Mouse (Mus musculus): ENCODE data around the gene Snrpe. TPM values are rescaled to one million over a fixed set of nuclear protein-coding genes. Genes with fewer than 3 reads are reported as not detected.

Gene Snrpe
- 501 and 514 TPM in 2 replicates for polyA plus RNA-seq (2015; fragmentation: Nextera tagmentation; extraction: Ambion mirVana)

DNA sequence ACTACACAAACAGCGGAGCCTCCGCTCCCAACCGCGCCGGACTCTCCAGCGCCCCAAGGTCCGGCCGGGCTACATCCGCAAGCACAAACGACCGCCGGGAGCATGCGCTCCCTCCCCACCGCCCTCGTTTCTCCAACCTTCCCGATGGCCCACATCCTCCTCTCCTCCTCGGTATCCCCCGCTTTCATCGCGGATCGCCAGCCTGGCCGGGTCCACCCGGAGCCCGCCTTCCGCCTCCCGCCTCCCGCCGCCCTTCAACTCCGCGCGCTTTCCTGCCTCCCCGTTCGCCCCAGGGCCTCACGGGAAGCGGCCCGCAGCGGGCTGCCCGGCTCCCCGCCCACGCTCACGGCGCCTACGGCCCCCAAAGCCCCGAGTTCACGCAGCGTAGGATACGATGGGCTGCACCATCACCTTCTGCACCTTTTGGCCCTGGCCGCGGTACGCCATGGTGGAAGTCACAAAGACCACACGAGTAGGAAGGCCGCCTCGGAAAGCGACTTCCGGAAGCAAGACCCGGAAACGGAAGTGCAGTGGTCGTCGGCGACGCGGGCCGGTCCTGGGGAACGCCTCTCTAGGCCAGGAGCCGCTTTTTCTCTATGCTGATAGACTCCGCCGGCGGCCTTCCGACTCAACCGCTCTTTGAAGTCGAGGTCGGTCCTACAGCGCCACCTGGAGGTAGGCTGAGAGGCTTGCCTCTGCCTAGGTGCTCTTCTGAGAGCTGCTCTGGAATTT is at the start of gene Snrpe:
Snrpe (minus strand) TSS at position 521 of the 732 bp plus-strand sequence.
- Histone ChIP-seq H3K4me1 (replicated peaks) (peaks cover 38% of the 10 kb centered on the region), H3K4me2 (peak within 1 kb of the TSS; percentile 79), H3K9me3 (replicated peaks) (no peaks in the 10 kb centered on the region), H3K4me3 (replicated peaks) (peak within 1 kb of the TSS; percentile 88), H3K27me3 (no peaks in the 10 kb centered on the region), H3K36me3 (peaks cover 38% of the 10 kb centered on the region), H3K27ac (peak within 1 kb of the TSS; percentile 83), H3K9ac (peak within 1 kb of the TSS; percentile 91)
- under 1% methylated on average over 73 of the region's 73 CpGs for WGBS (ENCODE audit: insufficient replicate concordance)
- DNase-seq: peak; percentile 92
- peak; percentile 97 for ATAC-seq (ENCODE audit: low read depth)

DNA sequence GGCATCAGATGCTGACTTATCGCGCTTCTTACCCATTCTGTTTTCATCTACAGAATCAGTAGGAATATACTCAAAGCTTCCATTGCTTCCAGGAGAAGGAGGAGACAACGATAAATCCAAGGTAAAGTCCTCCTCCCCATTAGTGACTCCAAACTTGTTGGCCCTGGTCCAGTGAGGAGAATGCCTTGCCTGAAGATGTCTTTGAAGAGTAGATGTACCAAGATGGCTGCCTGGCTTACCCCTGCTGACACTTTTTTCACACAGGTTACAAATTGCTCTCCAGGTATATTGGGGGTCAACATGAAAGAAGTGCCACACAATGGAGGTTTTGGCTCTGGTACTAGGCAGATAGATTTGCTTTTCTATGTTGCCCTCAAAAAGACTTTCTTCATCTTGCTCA is 48.8 kb upstream of the Snrpe start:
- no peak overlapping the region for H3K27ac ChIP-seq
- peak overlapping the region; percentile 86; the same call in 1 of the 2 replicates for H3K4me2 ChIP-seq
- H3K27me3 ChIP-seq: no peaks in the 10 kb centered on the region
- DNase-seq (no peak), ATAC-seq (ENCODE audit: low read depth) (no peak)
- WGBS (ENCODE audit: insufficient replicate concordance): 97% methylated on average over 3 of the region's 3 CpGs
- H3K9me3 ChIP-seq (replicated peaks): no peaks in the 10 kb centered on the region
- no peak overlapping the region for H3K4me3 ChIP-seq (replicated peaks)
- H3K9ac ChIP-seq: no peak overlapping the region
- H3K36me3 ChIP-seq: peaks cover 42% of the 10 kb centered on the region
- peaks cover 48% of the 10 kb centered on the region for H3K4me1 ChIP-seq (replicated peaks)

DNA sequence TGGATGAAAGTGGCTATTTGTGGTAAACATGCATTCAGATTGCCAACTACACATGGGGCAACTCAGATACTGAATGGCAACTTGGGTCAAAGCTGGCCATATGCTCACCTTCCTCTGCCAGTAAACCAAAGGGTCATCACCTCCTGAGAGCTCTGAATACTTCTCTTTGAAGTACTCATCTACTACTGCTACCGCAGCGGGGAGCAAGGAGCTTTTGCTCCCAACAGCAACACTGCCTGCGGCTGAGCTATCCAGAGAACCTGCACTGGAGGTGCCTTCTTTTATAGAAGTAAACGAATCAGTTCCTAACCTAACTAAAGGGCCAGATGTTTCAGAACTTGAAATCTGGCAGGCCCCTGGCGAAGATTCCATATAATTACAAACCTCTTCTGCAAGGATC is 46.7 kb upstream of the Snrpe start:
- peaks cover 49% of the 10 kb centered on the region for H3K36me3 ChIP-seq
- ATAC-seq (ENCODE audit: low read depth): no peak
- H3K4me3 ChIP-seq (replicated peaks): no peak overlapping the region
- DNase-seq: no peak
- 82% methylated on average over 5 of the region's 5 CpGs for WGBS (ENCODE audit: insufficient replicate concordance)
- no peaks in the 10 kb centered on the region for H3K27me3 ChIP-seq
- H3K9me3 ChIP-seq (replicated peaks): no peaks in the 10 kb centered on the region
- peaks cover 50% of the 10 kb centered on the region for H3K4me1 ChIP-seq (replicated peaks)
- no peak overlapping the region for H3K9ac ChIP-seq
- no peak overlapping the region for H3K27ac ChIP-seq
- H3K4me2 ChIP-seq: no peak overlapping the region

DNA sequence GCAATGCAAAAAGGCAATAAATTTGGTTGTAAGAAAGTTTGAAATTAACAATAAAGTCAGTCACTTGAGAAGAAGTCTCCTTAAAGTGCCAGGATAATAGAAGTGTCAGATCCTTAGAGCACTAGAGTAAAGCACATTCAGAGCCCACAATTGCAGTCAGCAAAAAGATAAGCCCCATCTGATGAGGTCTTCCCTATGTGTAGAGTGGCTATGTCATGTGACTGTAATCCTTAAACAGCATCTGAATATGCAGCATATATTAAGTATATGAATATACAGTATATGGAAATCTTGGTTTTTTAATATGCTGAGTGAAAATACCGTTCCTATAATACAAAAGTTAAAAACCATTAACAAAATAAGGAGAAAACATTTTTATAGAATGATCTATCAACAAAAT is 42.9 kb upstream of the Snrpe start:
- no peak for DNase-seq
- H3K36me3 ChIP-seq: peaks cover 49% of the 10 kb centered on the region
- no peak overlapping the region for H3K9ac ChIP-seq

DNA sequence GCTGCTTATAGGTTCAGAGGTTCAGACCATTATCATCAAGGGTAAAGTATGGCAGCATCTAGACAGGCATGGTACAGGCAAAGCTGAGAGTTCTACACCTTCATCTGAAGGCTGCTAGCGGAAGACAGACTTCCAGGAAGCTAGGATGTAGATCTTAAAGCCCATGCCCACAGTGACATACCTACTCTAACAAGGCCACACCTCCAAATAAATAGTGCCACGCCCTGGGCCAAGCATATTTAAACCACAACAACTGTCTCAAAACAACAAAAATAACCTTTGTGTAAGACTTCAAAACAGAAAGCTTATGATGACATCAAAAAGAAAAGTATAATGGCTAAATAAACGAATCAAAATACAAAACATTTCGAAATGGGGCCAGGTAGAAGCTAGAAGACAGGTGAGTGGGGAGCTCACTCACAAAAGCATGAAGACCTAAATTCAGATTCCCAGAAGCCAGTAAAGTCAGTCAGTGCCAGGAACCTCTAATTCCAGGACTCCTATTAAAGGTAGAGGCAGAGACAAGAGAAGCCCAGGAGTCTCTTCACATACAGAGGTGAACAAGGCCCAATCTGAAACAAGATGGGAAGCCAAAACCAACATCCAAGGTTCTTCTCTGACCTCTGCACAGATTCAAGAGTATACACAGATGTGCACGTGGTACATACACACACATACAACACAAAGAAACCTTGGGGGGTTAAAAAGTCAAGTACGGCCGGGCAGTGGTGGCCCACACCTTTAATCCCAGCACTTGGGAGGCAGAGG is 40.4 kb upstream of the Snrpe start:
- Histone ChIP-seq H3K4me3 (replicated peaks) (no peak overlapping the region), H3K9me3 (replicated peaks) (no peaks in the 10 kb centered on the region), H3K4me1 (replicated peaks) (peaks cover 16% of the 10 kb centered on the region), H3K9ac (no peak overlapping the region), H3K27me3 (no peaks in the 10 kb centered on the region), H3K36me3 (peaks cover 51% of the 10 kb centered on the region), H3K27ac (peak overlapping the region; percentile 9; the same call in 1 of the 2 replicates), H3K4me2 (no peak overlapping the region)
- no peak for ATAC-seq (ENCODE audit: low read depth)
- no peak for DNase-seq
- WGBS (ENCODE audit: insufficient replicate concordance): 80% methylated on average over 7 of the region's 7 CpGs

More for the DNA sequence above, 42.9 kb upstream of the Snrpe start:
- H3K27ac ChIP-seq: no peak overlapping the region
- ATAC-seq (ENCODE audit: low read depth): no peak
- peaks cover 33% of the 10 kb centered on the region for H3K4me1 ChIP-seq (replicated peaks)
- H3K27me3 ChIP-seq: no peaks in the 10 kb centered on the region
- H3K4me2 ChIP-seq: no peak overlapping the region
- 92% methylated on average over 1 of the region's 1 CpGs for WGBS (ENCODE audit: insufficient replicate concordance)
- H3K9me3 ChIP-seq (replicated peaks): no peaks in the 10 kb centered on the region
- H3K4me3 ChIP-seq (replicated peaks): no peak overlapping the region

DNA sequence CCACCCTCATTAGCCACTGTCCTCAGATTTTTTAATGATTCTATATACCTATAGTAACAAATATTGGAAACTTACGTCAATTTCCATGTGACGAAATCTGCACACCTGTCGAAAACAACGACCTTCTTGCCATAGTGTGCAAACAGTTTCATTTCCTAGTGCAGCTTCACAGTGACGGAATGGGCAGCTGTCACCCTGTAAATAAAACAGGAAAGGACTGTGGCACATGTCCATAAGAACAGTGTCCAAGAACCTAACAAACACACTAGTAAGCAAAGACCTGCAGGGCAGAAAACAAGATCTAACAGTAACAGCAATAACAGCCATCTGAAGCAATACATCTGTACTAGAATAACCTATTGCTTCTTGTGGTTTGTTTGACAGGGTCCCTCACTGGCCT is 35.6 kb upstream of the Snrpe start:
- DNase-seq: no peak
- 87% methylated on average over 5 of the region's 5 CpGs for WGBS (ENCODE audit: insufficient replicate concordance)
- Histone ChIP-seq H3K4me1 (replicated peaks) (peaks cover 8% of the 10 kb centered on the region), H3K4me3 (replicated peaks) (no peak overlapping the region), H3K4me2 (no peak overlapping the region), H3K9ac (no peak overlapping the region), H3K27me3 (no peaks in the 10 kb centered on the region), H3K9me3 (replicated peaks) (no peaks in the 10 kb centered on the region), H3K27ac (no peak overlapping the region), H3K36me3 (peaks cover 76% of the 10 kb centered on the region)
- no peak for ATAC-seq (ENCODE audit: low read depth)

DNA sequence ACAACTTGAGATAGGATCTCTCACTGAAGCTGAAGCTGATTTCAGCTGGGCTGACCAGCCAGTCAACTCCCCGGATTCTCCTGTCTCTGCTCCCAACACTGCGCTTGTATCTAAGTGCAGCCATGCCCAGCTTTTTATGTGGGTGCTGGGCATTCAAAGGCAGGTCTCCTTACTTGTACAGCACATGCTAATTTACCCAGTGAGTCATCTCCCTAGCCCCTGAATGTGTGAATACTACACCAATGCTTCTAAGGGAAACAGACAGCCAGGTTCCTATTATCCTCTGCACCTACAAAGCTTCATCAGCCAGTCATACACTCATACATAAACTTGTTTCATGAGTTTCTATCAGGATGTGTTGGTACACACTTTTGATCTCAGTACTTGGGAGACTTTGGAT is 31.1 kb upstream of the Snrpe start:
- WGBS (ENCODE audit: insufficient replicate concordance): 89% methylated on average over 2 of the region's 2 CpGs
- no peak for DNase-seq
- no peak overlapping the region for H3K27ac ChIP-seq
- no peak for ATAC-seq (ENCODE audit: low read depth)
- no peak overlapping the region for H3K9ac ChIP-seq
- no peaks in the 10 kb centered on the region for H3K27me3 ChIP-seq
- H3K36me3 ChIP-seq: peaks cover 98% of the 10 kb centered on the region
- H3K4me2 ChIP-seq: no peak overlapping the region
- no peaks in the 10 kb centered on the region for H3K4me1 ChIP-seq (replicated peaks)
- no peak overlapping the region for H3K4me3 ChIP-seq (replicated peaks)
- no peaks in the 10 kb centered on the region for H3K9me3 ChIP-seq (replicated peaks)

DNA sequence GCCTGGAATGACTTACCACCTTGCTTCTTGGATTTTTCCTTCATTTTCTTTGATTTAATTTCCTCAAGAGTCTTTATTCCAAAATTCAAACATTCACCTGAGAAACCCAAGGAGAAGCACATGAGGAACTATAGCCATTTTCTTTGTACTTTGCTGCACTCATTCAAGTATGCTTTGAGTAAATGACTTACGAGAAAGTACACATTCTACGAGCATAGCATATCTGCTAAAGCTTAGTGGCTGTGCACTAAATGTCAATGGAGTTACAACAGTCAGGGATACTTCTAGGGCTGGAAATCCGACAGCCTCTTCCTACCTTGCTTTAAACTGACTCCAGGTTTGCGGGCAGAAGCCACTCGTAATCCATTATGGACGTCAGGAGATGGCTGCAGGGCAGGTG is 28.4 kb upstream of the Snrpe start:
- no peaks in the 10 kb centered on the region for H3K4me1 ChIP-seq (replicated peaks)
- peaks cover 96% of the 10 kb centered on the region for H3K36me3 ChIP-seq
- ATAC-seq (ENCODE audit: low read depth) (no peak), DNase-seq (no peak)
- 86% methylated on average over 6 of the region's 6 CpGs for WGBS (ENCODE audit: insufficient replicate concordance)
- no peaks in the 10 kb centered on the region for H3K9me3 ChIP-seq (replicated peaks)
- no peak overlapping the region for H3K4me3 ChIP-seq (replicated peaks)
- H3K4me2 ChIP-seq: no peak overlapping the region
- H3K9ac ChIP-seq: no peak overlapping the region
- no peaks in the 10 kb centered on the region for H3K27me3 ChIP-seq
- no peak overlapping the region for H3K27ac ChIP-seq

DNA sequence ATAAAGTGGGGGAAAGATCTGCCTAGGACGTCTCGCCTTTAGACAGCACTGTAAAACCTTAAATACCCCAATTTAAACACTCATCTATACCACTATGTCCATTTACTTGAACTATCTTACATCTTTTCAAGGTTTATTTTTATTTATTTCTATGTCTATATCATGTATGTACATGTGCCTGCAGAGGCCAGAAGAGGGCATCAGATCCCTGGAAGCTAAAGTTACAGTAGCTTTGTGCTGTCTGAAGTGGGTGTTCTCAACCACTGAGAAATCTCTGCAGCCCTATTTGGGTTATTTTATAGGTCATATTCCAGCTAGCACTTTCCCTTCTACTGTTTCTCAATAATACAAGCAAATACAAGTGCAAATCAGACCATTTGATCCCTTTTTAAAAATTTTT is 22.1 kb upstream of the Snrpe start:
- Histone ChIP-seq H3K27me3 (no peaks in the 10 kb centered on the region), H3K27ac (no peak overlapping the region), H3K9ac (no peak overlapping the region), H3K36me3 (peaks cover 94% of the 10 kb centered on the region), H3K4me2 (no peak overlapping the region), H3K4me1 (replicated peaks) (no peaks in the 10 kb centered on the region), H3K9me3 (replicated peaks) (no peaks in the 10 kb centered on the region), H3K4me3 (replicated peaks) (no peak overlapping the region)
- DNase-seq: no peak
- no peak for ATAC-seq (ENCODE audit: low read depth)
- WGBS (ENCODE audit: insufficient replicate concordance): 89% methylated on average over 2 of the region's 2 CpGs

DNA sequence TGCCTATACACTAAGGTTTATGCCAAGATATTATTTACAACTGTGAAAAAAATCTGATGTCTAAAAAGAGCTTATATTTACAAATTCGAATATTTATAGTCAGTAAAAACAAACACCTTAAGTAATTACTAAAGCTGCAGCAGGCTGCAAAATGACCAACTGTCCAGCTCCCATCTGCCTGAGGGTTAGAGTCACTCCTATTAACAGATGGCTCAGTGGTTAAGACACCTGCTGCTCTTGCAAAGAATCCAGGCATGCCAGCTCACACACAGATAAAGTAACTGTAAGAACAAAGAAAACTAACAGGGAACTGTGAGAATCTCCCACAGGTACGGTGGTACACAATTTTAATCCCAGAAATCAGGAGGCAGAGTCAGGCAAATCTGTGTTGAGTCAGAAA is 15.0 kb upstream of the Snrpe start:
- no peak overlapping the region for H3K27ac ChIP-seq
- ATAC-seq (ENCODE audit: low read depth): no peak
- DNase-seq: no peak
- WGBS (ENCODE audit: insufficient replicate concordance): 69% methylated on average over 2 of the region's 2 CpGs
- no peak overlapping the region for H3K4me3 ChIP-seq (replicated peaks)
- H3K36me3 ChIP-seq: peaks cover 93% of the 10 kb centered on the region
- H3K9me3 ChIP-seq (replicated peaks): no peaks in the 10 kb centered on the region
- no peaks in the 10 kb centered on the region for H3K4me1 ChIP-seq (replicated peaks)
- no peak overlapping the region for H3K9ac ChIP-seq
- no peaks in the 10 kb centered on the region for H3K27me3 ChIP-seq
- H3K4me2 ChIP-seq: no peak overlapping the region

DNA sequence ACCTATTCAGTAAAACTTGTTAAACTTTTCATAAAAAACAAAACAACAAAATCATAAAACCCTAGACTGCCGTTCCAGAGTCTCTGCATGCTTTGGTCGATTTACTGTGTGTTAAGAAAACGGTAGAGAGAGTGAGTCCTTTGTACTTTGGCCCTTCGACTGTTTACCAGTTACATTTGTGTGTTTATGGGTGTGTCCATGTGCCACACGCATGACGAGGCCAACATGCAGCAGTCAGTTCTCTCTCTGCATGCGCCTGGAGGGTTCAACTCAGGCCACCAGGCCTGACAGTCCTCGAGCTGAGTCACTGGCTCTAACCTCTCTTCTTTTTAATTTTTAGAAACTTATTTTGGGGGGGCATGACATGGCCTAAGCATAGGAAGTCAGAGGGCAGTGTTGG is 8.2 kb upstream of the Snrpe start:
- ATAC-seq (ENCODE audit: low read depth): peak; percentile 77
- peak overlapping the region; percentile 48 for H3K27ac ChIP-seq
- WGBS (ENCODE audit: insufficient replicate concordance): 54% methylated on average over 8 of the region's 8 CpGs

More for the DNA sequence above, 8.2 kb upstream of the Snrpe start:
- H3K4me2 ChIP-seq: no peak overlapping the region
- H3K9ac ChIP-seq: 0 out of 2 replicates have a peak overlapping the region, but pooled peaks have one; percentile 7
- DNase-seq: no peak
- H3K4me1 ChIP-seq (replicated peaks): peaks cover 22% of the 10 kb centered on the region
- H3K36me3 ChIP-seq: peaks cover 49% of the 10 kb centered on the region
- no peaks in the 10 kb centered on the region for H3K27me3 ChIP-seq
- no peak overlapping the region for H3K4me3 ChIP-seq (replicated peaks)
- H3K9me3 ChIP-seq (replicated peaks): no peaks in the 10 kb centered on the region

Measured in liver, embryonic 13.5 days (tissue).